Mouse (Mus musculus) spleen, adult 2 months (tissue): ENCODE measurements around the gene Actr2. TPM values are rescaled to one million over a fixed set of nuclear protein-coding genes. Genes with fewer than 3 reads are reported as not detected.

Experiments used
- DNase-seq, 2 experiments: peaks; one replicate each; pipeline versions ENCODE4 v3.0.0 to v3.0.0-alpha.2; 2012 to 2021; ENCODE audit warnings: low spot score in 2 of 2, low read depth in 1 of 2
- H3K27ac ChIP-seq: fragments of 200-500 bp; 2 replicates; pipeline ENCODE4 v1.5.1; 2012; ENCODE audit warnings: low read length, inconsistent platforms; ENCODE audit not compliant: insufficient read depth
- H3K27me3 ChIP-seq: fragments of 200-500 bp; 2 replicates; pipeline ENCODE4 v1.6.1; 2012; ENCODE audit warnings: mild to moderate bottlenecking, moderate library complexity, low read length, inconsistent platforms; ENCODE audit not compliant: control insufficient read depth, insufficient read depth
- H3K36me3 ChIP-seq: fragments of 200-500 bp; 2 replicates; pipeline ENCODE4 v1.6.1; 2012; ENCODE audit warnings: mild to moderate bottlenecking, low read length, inconsistent platforms; ENCODE audit not compliant: control insufficient read depth, insufficient read depth
- H3K4me1 ChIP-seq: fragments of 200-500 bp; 2 replicates; pipeline ENCODE4 v1.6.1; 2011; ENCODE audit warnings: inconsistent platforms; ENCODE audit not compliant: control insufficient read depth, insufficient read depth, insufficient read length
- H3K4me3 ChIP-seq: fragments of 200-500 bp; 2 replicates; pipeline ENCODE4 v1.5.1; 2011; ENCODE audit warnings: mild to moderate bottlenecking, inconsistent platforms; ENCODE audit not compliant: insufficient read depth, insufficient read length; ENCODE audit errors: extremely low read depth
- CTCF ChIP-seq: fragments of 200-500 bp; IDR thresholded peaks from 2 replicates; pipeline ENCODE4 v1.5.1; 2011; ENCODE audit warnings: mild to moderate bottlenecking, inconsistent platforms; ENCODE audit not compliant: insufficient read depth, insufficient read length, insufficient replicate concordance; ENCODE audit errors: extremely low read depth
- POLR2A ChIP-seq: fragments of 200-500 bp; IDR thresholded peaks from 2 replicates; pipeline ENCODE4 v1.6.1; 2011; ENCODE audit warnings: low read depth, low read length, inconsistent platforms
- WGBS: fragments of 180-500 bp; shearing (Covaris S2); methylation state at CpG from one replicate; pipeline ENCODE4 v1.1.7; 2018; 5-methylcytosine and 5-hydroxymethylcytosine counted together
- polyA plus RNA-seq: library from polyadenylated mRNA; depleted of rRNA; stranded (reverse); fragments of >200 nt; gene quantifications from 2 replicates; pipeline ENCODE4 v1.2.3, GENCODE M21; 2012

Actr2 gene
- polyA plus RNA-seq, 1 experiment, result 24.4 TPM

DNA sequence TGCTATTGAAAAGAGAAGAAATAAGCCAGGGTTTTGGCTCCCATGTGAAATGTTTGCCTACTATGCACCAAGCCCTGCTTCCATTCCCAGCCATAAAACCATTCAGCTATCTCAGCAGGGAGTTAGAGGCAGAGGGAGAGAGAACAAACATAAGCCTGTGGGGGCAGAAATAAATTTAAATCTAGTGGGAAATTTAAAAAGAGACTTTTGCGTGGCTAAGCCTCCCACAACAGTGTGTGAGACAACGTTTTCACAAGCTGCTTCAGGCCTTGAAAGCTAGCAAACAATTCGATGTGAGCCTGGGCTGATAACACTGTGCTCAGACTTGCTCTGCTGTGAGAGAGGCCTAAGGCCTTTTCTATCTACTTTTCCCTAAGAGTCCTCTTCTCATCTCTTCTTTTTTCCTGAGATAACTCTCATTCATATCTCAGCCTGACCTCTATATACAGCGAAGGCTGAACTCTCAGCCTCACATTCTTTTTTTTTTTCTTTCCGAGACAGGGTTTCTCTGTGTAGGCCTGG, 3.4 kb upstream of the Actr2 start:
- Histone ChIP-seq H3K4me3 (no peak overlapping the region), H3K36me3 (no peaks in the 10 kb centered on the region), H3K4me1 (peaks cover 2% of the 10 kb centered on the region; the same call in 1 of the 2 replicates), H3K27ac (no peak overlapping the region), H3K27me3 (no peaks in the 10 kb centered on the region)
- TF ChIP-seq CTCF, result no peak
- no peak for TF ChIP-seq POLR2A
- DNase-seq, result no peak
- WGBS, result 91% methylated on average over 5 of the region's 5 CpGs

DNA sequence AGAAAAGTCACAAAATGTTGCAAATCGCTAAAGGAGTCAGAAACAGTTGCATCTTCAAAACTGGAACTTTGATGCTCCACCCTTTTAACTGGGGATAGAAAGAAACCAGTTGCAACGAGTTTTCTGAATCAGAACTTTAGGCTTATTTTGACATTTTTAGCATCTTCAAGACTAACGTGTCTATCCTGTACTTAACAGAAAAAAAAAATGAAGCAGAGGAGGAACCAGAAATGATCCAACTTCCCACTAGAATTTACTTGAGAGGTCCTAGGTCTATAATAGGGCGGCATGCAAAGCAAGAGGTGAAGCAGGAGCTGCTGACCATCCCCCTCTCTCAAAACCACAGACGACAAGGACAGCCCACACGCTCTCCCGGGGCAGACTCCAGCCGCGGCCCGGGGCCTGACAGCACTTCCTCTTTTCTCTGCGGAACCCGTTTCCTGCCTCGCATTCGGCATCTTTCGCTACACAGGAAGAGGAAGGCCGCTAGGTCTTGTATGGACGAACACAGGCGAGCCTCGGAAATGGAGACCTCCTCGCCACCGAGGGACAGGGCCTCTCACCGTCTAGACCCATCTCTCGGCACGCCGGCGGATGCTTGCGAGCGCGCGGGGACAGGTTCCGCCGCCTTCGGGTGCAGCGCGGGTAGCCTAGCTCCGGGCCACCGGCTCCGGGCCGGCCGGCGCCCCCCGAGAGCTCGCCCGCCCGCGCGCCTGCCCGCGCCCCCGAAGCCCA, 540 bp downstream of the Actr2 start:
- WGBS, result under 1% methylated on average over 50 of the region's 50 CpGs
- Histone ChIP-seq H3K4me3 (peak overlapping the region; percentile 89), H3K27ac (peak overlapping the region; percentile 100), H3K27me3 (no peaks in the 10 kb centered on the region), H3K4me1 (peaks cover 10% of the 10 kb centered on the region), H3K36me3 (peaks cover 3% of the 10 kb centered on the region; the same call in 1 of the 2 replicates)
- DNase-seq, result peak; percentile 87 to 89
- TF ChIP-seq CTCF, result no peak
- TF ChIP-seq POLR2A, result peak; percentile 59

DNA sequence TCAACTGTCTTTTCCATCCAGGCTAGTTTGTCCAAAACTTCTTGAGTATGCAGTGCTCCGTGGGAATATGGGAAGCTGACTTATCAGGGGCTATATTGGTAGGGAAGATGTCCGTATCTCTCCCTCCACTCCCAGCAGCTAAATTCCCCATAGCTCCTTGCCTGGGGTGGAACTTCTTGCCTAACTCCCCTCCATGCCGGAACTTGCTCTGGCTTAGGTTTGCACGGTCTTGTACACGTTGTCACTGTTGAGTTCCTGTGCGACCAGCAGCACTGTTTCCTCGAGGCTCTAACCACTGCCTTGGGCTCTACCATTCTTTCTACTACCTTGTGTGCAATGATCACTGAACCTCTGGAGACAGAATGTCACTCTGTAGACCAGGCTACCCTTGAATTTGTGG, 4.6 kb downstream of the Actr2 start:
- 30% methylated on average over 7 of the region's 7 CpGs for WGBS
- H3K27ac ChIP-seq, result peak overlapping the region; percentile 52; the same call in 1 of the 2 replicates
- H3K4me1 ChIP-seq, result peaks cover 18% of the 10 kb centered on the region
- no peak overlapping the region for H3K4me3 ChIP-seq
- TF ChIP-seq CTCF (no peak), POLR2A (no peak)
- no peaks in the 10 kb centered on the region for H3K27me3 ChIP-seq
- peaks cover 3% of the 10 kb centered on the region; the same call in 1 of the 2 replicates for H3K36me3 ChIP-seq
- no peak for DNase-seq

DNA sequence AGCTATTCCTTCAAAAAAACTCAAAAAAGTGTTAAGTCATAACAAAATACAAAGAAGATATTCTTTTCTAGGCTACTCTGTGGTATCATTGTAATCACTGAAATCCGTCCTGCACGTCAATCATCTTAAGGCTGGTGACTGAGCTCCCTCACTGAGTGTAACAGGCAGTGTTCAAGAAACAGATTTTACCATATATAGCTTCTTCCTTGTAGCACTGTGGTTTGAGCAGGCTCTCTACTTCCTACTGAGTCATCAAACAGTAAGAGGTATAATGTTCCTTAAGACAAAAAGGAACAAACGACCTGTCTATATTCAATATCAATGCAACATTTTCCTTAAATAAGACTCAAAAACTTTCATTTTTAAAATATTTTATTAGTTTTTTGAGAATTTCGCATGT, 5.0 kb downstream of the Actr2 start:
- WGBS, result 28% methylated on average over 4 of the region's 4 CpGs
- Histone ChIP-seq H3K36me3 (peaks cover 3% of the 10 kb centered on the region; the same call in 1 of the 2 replicates), H3K4me3 (no peak overlapping the region), H3K4me1 (peaks cover 18% of the 10 kb centered on the region), H3K27ac (no peak overlapping the region), H3K27me3 (no peaks in the 10 kb centered on the region)
- DNase-seq, result peak in 1 of 2 experiments; percentile 23
- TF ChIP-seq CTCF (no peak), POLR2A (no peak)

DNA sequence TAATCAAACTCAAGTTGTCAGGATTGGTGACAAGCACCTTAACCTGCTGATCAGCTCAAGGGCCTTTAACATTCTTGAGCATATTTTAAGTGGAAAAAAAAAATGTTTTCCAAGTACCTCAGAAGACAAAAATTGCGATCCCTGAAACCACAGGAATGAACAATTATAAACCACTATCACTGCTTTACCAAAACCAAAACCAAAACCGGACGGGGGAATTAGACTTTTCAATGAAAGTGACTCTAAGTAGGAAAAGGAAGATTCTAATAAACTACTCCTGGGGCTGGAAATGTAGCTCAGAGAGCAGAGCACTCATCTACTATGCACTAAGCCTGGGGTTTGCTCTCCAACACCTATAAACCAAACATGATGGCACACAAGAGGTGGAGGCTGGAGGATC, 5.8 kb downstream of the Actr2 start:
- no peaks in the 10 kb centered on the region for H3K27me3 ChIP-seq
- H3K4me3 ChIP-seq, result no peak overlapping the region
- peaks cover 3% of the 10 kb centered on the region for H3K36me3 ChIP-seq
- H3K4me1 ChIP-seq, result peaks cover 18% of the 10 kb centered on the region
- DNase-seq, result no peak
- TF ChIP-seq CTCF, result no peak
- TF ChIP-seq POLR2A, result no peak
- H3K27ac ChIP-seq, result no peak overlapping the region
- WGBS, result 24% methylated on average over 3 of the region's 3 CpGs

DNA sequence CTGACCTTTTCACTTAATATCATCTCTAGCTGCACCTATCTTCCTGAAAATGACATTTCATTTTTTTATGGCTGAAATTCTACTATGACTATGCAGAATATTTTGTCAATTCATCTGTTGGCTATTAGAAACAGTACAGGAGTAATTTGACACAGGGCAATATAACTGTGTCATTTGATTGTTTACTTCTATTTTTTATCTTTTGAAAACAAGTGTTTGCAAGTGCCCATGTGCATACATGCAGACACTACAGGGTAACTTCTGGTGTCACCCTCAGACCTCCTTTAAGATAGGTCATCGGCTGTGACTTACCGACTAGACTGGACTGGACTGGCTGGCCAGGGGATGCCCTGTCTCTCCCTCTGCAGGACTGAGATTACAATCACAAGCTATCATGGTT, 8.8 kb downstream of the Actr2 start:
- DNase-seq, result no peak
- 92% methylated on average over 2 of the region's 2 CpGs for WGBS
- Histone ChIP-seq H3K4me3 (no peak overlapping the region), H3K36me3 (peaks cover 7% of the 10 kb centered on the region), H3K27me3 (no peaks in the 10 kb centered on the region), H3K4me1 (peaks cover 15% of the 10 kb centered on the region; the same call in 1 of the 2 replicates), H3K27ac (no peak overlapping the region)
- TF ChIP-seq POLR2A (no peak), CTCF (no peak)

DNA sequence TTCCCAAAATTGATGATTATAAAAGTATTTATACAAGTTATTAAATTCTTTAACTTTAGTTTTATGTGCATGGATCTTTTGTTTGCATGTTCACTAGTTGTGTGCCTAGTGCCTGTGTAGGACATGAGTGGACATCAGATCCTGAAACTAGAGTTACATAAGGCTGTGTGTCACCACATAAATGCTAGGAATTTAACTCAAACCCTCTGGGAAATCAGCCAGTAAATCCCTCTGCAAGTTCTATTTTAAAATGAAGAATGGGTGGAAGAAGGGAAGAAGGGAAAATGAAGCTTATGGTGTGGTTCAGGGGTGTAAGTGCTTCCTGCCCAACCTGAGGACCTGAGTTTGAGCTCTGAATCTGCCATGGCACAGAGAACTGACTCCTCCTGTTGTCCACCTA, 26.4 kb downstream of the Actr2 start:
- H3K4me3 ChIP-seq, result no peak overlapping the region
- peaks cover 34% of the 10 kb centered on the region for H3K36me3 ChIP-seq
- no peaks in the 10 kb centered on the region for H3K4me1 ChIP-seq
- DNase-seq, result no peak
- no peak for TF ChIP-seq CTCF
- no peak for TF ChIP-seq POLR2A
- no peak overlapping the region for H3K27ac ChIP-seq
- no peaks in the 10 kb centered on the region for H3K27me3 ChIP-seq
